Mouse (Mus musculus): Measurements from ENCODE around the gene Crcp. TPM values are rescaled to one million over a fixed set of nuclear protein-coding genes. Genes with fewer than 3 reads are reported as not detected.

Gene Crcp
- polyA plus RNA-seq, 1 experiment: 56.5 TPM

DNA sequence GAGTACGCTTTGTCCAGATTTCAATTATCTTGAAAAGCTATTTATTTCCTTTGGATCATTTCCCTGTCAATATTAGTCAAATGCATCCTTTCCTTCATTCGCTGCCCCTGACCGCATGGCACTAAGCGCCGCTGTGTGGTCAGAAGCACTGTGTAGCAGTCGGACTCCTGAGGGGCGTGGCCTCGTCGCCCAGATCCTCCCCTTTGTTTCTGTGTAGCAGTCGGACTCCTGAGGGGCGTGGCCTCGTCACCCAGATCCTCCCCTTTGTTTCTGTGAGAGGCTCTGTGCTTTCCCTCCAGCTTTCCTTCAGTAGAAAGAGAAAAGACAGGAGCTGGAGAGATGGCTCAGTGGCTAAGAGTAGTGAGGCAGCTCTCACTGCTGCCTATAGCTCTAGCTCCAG lies 67.7 kb downstream of the Crcp start:
- Histone ChIP-seq H3K4me3 (ENCODE audit: control insufficient read depth, low read depth, low read length) (peak overlapping the region; percentile 9; the same call in 1 of the 2 replicates), H3K27ac (ENCODE audit: control insufficient read depth, insufficient read depth, low read depth, low read length) (no peak overlapping the region), H3K36me3 (ENCODE audit: control insufficient read depth, insufficient read depth, low read length) (no peaks in the 10 kb centered on the region), H3K4me1 (ENCODE audit: control insufficient read depth, insufficient read depth, low read length) (peaks cover 6% of the 10 kb centered on the region), H3K27me3 (ENCODE audit: control insufficient read depth, insufficient read depth, low read length) (no peaks in the 10 kb centered on the region)
- no peak for TF ChIP-seq CTCF (IDR thresholded peaks at IDR 0.05; ENCODE audit: control insufficient read depth, insufficient read depth, insufficient replicate concordance, low read depth, low read length)
- TF ChIP-seq POLR2A (IDR thresholded peaks at IDR 0.05; ENCODE audit: control insufficient read depth, low read depth, low read length): no peak

DNA sequence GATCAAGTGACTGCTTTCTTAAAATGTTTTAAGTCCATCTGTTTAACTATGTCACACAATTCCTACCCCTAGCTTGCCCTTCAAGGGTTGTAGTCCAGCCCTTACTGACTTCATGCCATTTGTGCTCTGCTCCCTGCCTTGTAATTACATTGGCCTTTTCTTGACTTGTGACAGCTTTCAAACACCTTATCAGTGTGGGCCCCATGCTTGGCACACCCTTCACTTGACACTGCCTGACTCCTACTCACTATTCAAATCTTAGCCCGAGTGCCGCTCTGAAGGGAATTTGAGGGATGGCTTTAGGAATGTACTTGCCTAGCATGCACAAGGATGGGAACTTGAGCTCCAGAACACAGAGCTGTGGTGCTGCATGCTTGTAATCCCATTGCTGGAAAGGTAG lies 68.7 kb downstream of the Crcp start:
- H3K4me1 ChIP-seq (ENCODE audit: control insufficient read depth, insufficient read depth, low read length): peaks cover 6% of the 10 kb centered on the region
- H3K27me3 ChIP-seq (ENCODE audit: control insufficient read depth, insufficient read depth, low read length): no peaks in the 10 kb centered on the region
- no peaks in the 10 kb centered on the region for H3K36me3 ChIP-seq (ENCODE audit: control insufficient read depth, insufficient read depth, low read length)
- H3K27ac ChIP-seq (ENCODE audit: control insufficient read depth, insufficient read depth, low read depth, low read length): no peak overlapping the region
- no peak for TF ChIP-seq POLR2A (IDR thresholded peaks at IDR 0.05; ENCODE audit: control insufficient read depth, low read depth, low read length)
- no peak for TF ChIP-seq CTCF (IDR thresholded peaks at IDR 0.05; ENCODE audit: control insufficient read depth, insufficient read depth, insufficient replicate concordance, low read depth, low read length)
- no peak overlapping the region for H3K4me3 ChIP-seq (ENCODE audit: control insufficient read depth, low read depth, low read length)

DNA sequence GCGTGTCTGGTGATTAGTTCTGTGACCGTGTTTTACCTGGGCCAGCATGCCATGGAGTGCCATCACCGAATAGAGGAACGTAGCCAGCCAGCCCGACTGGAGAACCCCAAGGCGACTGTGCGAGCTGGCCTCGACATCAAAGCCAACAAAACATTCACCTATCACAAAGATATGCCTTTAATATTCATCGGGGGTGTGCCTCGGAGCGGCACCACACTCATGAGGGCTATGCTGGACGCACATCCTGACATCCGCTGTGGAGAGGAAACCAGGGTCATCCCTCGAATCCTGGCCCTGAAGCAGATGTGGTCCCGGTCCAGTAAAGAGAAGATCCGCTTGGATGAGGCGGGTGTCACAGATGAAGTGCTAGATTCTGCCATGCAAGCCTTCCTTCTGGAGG lies 72.6 kb downstream of the Crcp start:
- Histone ChIP-seq H3K4me3 (ENCODE audit: control insufficient read depth, low read depth, low read length) (no peak overlapping the region), H3K27me3 (ENCODE audit: control insufficient read depth, insufficient read depth, low read length) (no peaks in the 10 kb centered on the region), H3K27ac (ENCODE audit: control insufficient read depth, insufficient read depth, low read depth, low read length) (no peak overlapping the region), H3K4me1 (ENCODE audit: control insufficient read depth, insufficient read depth, low read length) (peaks cover 4% of the 10 kb centered on the region), H3K36me3 (ENCODE audit: control insufficient read depth, insufficient read depth, low read length) (no peaks in the 10 kb centered on the region)
- TF ChIP-seq CTCF (IDR thresholded peaks at IDR 0.05; ENCODE audit: control insufficient read depth, insufficient read depth, insufficient replicate concordance, low read depth, low read length) (no peak), POLR2A (IDR thresholded peaks at IDR 0.05; ENCODE audit: control insufficient read depth, low read depth, low read length) (no peak)

DNA sequence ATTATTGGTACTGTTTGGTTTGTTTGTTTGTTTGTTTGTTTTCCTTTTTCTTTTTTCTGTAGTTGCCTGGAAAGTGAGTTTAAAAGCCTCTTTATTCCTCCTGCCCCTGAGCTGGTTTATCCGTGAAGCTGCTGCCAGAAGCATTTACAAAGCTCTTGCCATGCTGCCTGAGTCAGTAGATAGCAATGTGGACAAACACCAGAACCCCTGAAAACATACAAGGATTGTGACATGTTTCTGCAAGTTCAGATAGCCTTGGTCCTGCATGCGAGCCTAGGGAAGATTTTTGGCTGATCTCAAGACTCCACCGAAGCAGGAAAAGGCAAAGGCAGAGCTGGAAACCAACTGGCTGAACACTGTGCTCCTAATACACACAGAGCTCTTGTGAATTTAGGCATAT lies 80.3 kb downstream of the Crcp start:
- H3K4me1 ChIP-seq (ENCODE audit: control insufficient read depth, insufficient read depth, low read length): no peaks in the 10 kb centered on the region
- no peak overlapping the region for H3K27ac ChIP-seq (ENCODE audit: control insufficient read depth, insufficient read depth, low read depth, low read length)
- H3K27me3 ChIP-seq (ENCODE audit: control insufficient read depth, insufficient read depth, low read length): no peaks in the 10 kb centered on the region
- TF ChIP-seq POLR2A (IDR thresholded peaks at IDR 0.05; ENCODE audit: control insufficient read depth, low read depth, low read length): no peak
- no peak for TF ChIP-seq CTCF (IDR thresholded peaks at IDR 0.05; ENCODE audit: control insufficient read depth, insufficient read depth, insufficient replicate concordance, low read depth, low read length)
- no peaks in the 10 kb centered on the region for H3K36me3 ChIP-seq (ENCODE audit: control insufficient read depth, insufficient read depth, low read length)
- no peak overlapping the region for H3K4me3 ChIP-seq (ENCODE audit: control insufficient read depth, low read depth, low read length)

Other genes starting within 250 kb of the Crcp start
- 14.3 and 20.9 TPM in 2 replicates for gene Psph, start 241.8 kb upstream of the Crcp start, polyA plus RNA-seq (2012; rRNA removed)
- 3.9 and 5.2 TPM in 2 replicates for gene Sumf2, start 182.3 kb upstream of the Crcp start, polyA plus RNA-seq (2012; rRNA removed)
- 239 and 241 TPM in 2 replicates for gene Chchd2, start 141.8 kb upstream of the Crcp start, polyA plus RNA-seq (2012; rRNA removed)
- 4.6 and 5.4 TPM in 2 replicates for gene Zbed5, start 133.6 kb upstream of the Crcp start, polyA plus RNA-seq (2012; rRNA removed)
- 0.20 and 0.35 TPM in 2 replicates for gene Phkg1, start 130.7 kb upstream of the Crcp start, polyA plus RNA-seq (2012; rRNA removed)
- 777 and 877 TPM in 2 replicates for gene Nupr1l, start 120.8 kb upstream of the Crcp start, polyA plus RNA-seq (2012; rRNA removed)
- gene Vkorc1l1, start 87.3 kb upstream of the Crcp start, polyA plus RNA-seq (2012; rRNA removed): 12.2 and 19.9 TPM in 2 replicates
- gene Gusb, start 26.2 kb upstream of the Crcp start, polyA plus RNA-seq (2012; rRNA removed): 6.2 and 7.7 TPM in 2 replicates
- gene Asl, start within 50 bp of the Crcp start, polyA plus RNA-seq (2012; rRNA removed): 16.5 and 17.1 TPM in 2 replicates
- gene Tpst1, start 44.0 kb downstream of the Crcp start, polyA plus RNA-seq (2012; rRNA removed): 58.7 and 59.6 TPM in 2 replicates
- 14.8 and 15.6 TPM in 2 replicates for gene Kctd7, start 115.6 kb downstream of the Crcp start, polyA plus RNA-seq (2012; rRNA removed)
- gene Rabgef1, start 142.5 kb downstream of the Crcp start, polyA plus RNA-seq (2012; rRNA removed): 8.0 and 8.1 TPM in 2 replicates
- 76.0 and 82.3 TPM in 2 replicates for gene Tmem248, start 187.8 kb downstream of the Crcp start, polyA plus RNA-seq (2012; rRNA removed)
- gene Sbds, start 226.2 kb downstream of the Crcp start, polyA plus RNA-seq (2012; rRNA removed): 46.1 and 52.2 TPM in 2 replicates
- gene Tyw1, start 226.3 kb downstream of the Crcp start, polyA plus RNA-seq (2012; rRNA removed): 8.0 TPM in 2 replicates